Mouse (Mus musculus): ENCODE results near the gene Pms1. TPM values are rescaled to one million over a fixed set of nuclear protein-coding genes. Genes with fewer than 3 reads are reported as not detected.
A peak's percentile ranks its signal among the peaks of the same experiment; 100 is the strongest.
"Not testable (repeated sequence)": the region's sequence is repeated elsewhere in the genome, so short reads cannot be mapped to it uniquely, and the experiment has no call there.

Pms1 gene
- polyA plus RNA-seq (2015; fragmentation: Nextera tagmentation; extraction: Ambion mirVana): 7.4 TPM in 2 replicates

- Histone ChIP-seq H3K4me3 (replicated peaks) (peak within 1 kb of the TSS; percentile 79), H3K4me1 (replicated peaks) (peaks cover 14% of the 10 kb centered on the region), H3K9ac (peak within 1 kb of the TSS; percentile 79), H3K27ac (replicated peaks) (peak within 1 kb of the TSS; percentile 91), H3K4me2 (peak within 1 kb of the TSS; percentile 84), H3K27me3 (no peaks in the 10 kb centered on the region), H3K9me3 (replicated peaks) (no peaks in the 10 kb centered on the region), H3K36me3 (replicated peaks) (peaks cover 8% of the 10 kb centered on the region)
- peak; percentile 100 for ATAC-seq (ENCODE audit: insufficient read depth)
- whole genome bisulfite sequencing (ENCODE audit: insufficient replicate concordance): under 1% methylated on average over 66 of the region's 66 CpGs
These were observed at the start of gene Pms1, which contains the start of the genes Ormdl1 and Gm28778 for GRCm38 (mm10) chr1:53296581-53297383. Pms1 (minus strand) TSS chr1:53297018. Ormdl1 (plus strand) TSS chr1:53297095. Gm28778 (plus strand) TSS chr1:53297111.

DNA sequence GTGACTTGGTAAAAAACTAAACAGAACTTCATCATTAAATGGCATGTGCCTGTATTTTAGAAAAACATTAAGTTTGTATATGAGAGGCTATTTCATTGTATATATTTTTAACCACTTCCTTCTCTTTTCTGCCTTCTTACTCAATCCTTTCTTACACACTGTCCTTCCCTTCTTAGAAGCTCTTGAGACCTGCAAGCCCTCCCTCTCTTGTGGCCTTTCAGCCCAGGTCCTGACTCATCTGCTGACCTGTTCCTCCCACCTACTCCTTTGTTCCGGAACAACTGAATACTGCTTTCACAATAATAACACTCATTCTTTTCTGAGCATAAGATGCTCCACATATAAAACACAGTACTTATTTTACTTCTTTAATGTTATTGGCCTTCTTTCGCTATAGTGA is 44.3 kb upstream of the Pms1 start:
- Histone ChIP-seq H3K4me1 (replicated peaks) (peaks cover 16% of the 10 kb centered on the region), H3K4me2 (no peak overlapping the region), H3K36me3 (replicated peaks) (peaks cover 37% of the 10 kb centered on the region), H3K9me3 (replicated peaks) (no peaks in the 10 kb centered on the region), H3K27me3 (no peaks in the 10 kb centered on the region), H3K4me3 (replicated peaks) (no peak overlapping the region), H3K27ac (replicated peaks) (no peak overlapping the region), H3K9ac (no peak overlapping the region)
- no peak for ATAC-seq (ENCODE audit: insufficient read depth)
- 80% methylated on average over 2 of the region's 2 CpGs for WGBS (ENCODE audit: insufficient replicate concordance)

- H3K27me3 ChIP-seq; H3K4me2 ChIP-seq; H3K4me3 ChIP-seq (replicated peaks); H3K9me3 ChIP-seq (replicated peaks); H3K27ac ChIP-seq (replicated peaks); H3K9ac ChIP-seq: not testable (repeated sequence)
- Histone ChIP-seq H3K4me1 (replicated peaks) (peaks cover 30% of the 10 kb centered on the region), H3K36me3 (replicated peaks) (peaks cover 11% of the 10 kb centered on the region)
- ATAC-seq (ENCODE audit: insufficient read depth): peak; percentile 54; the same call in 1 of the 2 replicates
- WGBS (ENCODE audit: insufficient replicate concordance): 31% methylated on average over 2 of the region's 2 CpGs
These were observed 40.6 kb upstream of the Pms1 start for GRCm38 (mm10) chr1:53337403-53337802.

GRCm38 (mm10) chr1:53335465-53335864 is 38.6 kb upstream of the Pms1 start:
- Histone ChIP-seq H3K36me3 (replicated peaks) (no peaks in the 10 kb centered on the region), H3K4me1 (replicated peaks) (peaks cover 30% of the 10 kb centered on the region), H3K27ac (replicated peaks) (peak overlapping the region; percentile 45; the same call in 1 of the 2 replicates), H3K27me3 (no peaks in the 10 kb centered on the region), H3K4me2 (no peak overlapping the region; the same call in 1 of the 2 replicates), H3K4me3 (replicated peaks) (no peak overlapping the region), H3K9me3 (replicated peaks) (no peaks in the 10 kb centered on the region), H3K9ac (no peak overlapping the region)
- ATAC-seq (ENCODE audit: insufficient read depth): peak; percentile 79

- not testable (repeated sequence) for H3K9ac ChIP-seq; H3K4me3 ChIP-seq (replicated peaks); H3K36me3 ChIP-seq (replicated peaks); H3K4me2 ChIP-seq; H3K27me3 ChIP-seq; H3K9me3 ChIP-seq (replicated peaks); H3K27ac ChIP-seq (replicated peaks)
- peaks cover 28% of the 10 kb centered on the region for H3K4me1 ChIP-seq (replicated peaks)
- WGBS (ENCODE audit: insufficient replicate concordance): 31% methylated on average over 5 of the region's 5 CpGs
- ATAC-seq (ENCODE audit: insufficient read depth): peak; percentile 35; the same call in 1 of the 2 replicates
These were observed 36.7 kb upstream of the Pms1 start for GRCm38 (mm10) chr1:53333527-53333926.

DNA sequence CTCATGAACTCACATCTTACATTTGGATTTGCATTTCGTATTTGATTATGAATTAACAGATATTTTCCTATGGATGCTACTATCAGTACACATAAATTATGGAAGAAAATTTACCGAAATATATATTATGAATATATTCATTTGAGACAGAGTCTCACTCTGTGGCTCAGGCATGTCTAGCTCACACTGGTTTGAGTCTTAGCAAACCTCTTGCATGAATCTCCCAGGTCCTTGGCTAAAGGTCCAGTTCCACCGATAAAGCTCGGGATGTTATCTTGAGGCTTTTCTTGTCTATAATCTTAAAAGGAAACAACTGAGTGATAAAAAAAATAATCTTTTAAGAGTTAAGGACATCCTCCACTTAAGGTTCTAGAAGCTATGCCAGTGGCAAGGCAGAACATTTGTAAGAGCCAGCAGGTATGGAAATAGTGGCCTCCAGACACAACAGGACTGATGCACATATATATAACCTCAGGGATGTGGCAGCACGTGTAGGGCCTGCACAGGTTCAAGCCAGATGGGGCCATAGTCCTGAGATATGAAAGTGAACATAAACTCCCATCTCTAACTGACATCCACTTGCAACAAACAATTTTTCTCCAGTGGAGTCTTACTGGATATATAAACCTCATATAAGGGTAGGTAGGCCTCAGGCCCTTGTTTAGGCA is 28.1 kb upstream of the Pms1 start:
- 77% methylated on average over 5 of the region's 5 CpGs for WGBS (ENCODE audit: insufficient replicate concordance)
- Histone ChIP-seq H3K9me3 (replicated peaks) (no peaks in the 10 kb centered on the region), H3K27me3 (no peaks in the 10 kb centered on the region), H3K9ac (no peak overlapping the region), H3K4me1 (replicated peaks) (peaks cover 17% of the 10 kb centered on the region; the same call in 1 of the 2 replicates), H3K4me2 (no peak overlapping the region), H3K36me3 (replicated peaks) (peaks cover 15% of the 10 kb centered on the region), H3K4me3 (replicated peaks) (no peak overlapping the region), H3K27ac (replicated peaks) (no peak overlapping the region)
- no peak for ATAC-seq (ENCODE audit: insufficient read depth)

DNA sequence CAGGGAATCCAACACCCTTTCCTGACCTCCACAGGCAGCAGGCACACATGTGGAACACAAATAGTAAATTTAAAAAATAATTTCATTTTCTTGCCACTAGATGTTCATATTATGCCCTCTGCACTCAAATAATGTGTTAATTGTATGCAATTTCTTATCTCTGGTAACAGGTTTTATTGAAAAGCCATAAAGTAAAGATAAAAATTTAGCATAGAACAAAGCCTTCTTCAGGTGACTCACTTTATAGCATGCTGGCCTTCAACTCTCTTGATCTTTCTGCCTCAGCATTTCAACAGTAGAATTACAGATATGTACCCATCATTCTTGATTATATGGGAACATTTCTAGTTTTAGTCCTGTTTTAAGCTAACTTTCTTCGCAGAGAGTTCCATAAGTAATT is 27.5 kb upstream of the Pms1 start:
- Histone ChIP-seq H3K4me2 (no peak overlapping the region), H3K9me3 (replicated peaks) (no peaks in the 10 kb centered on the region), H3K4me3 (replicated peaks) (no peak overlapping the region), H3K36me3 (replicated peaks) (peaks cover 18% of the 10 kb centered on the region), H3K27ac (replicated peaks) (no peak overlapping the region), H3K27me3 (no peaks in the 10 kb centered on the region), H3K9ac (no peak overlapping the region), H3K4me1 (replicated peaks) (peaks cover 17% of the 10 kb centered on the region; the same call in 1 of the 2 replicates)
- 86% methylated on average over 1 of the region's 1 CpGs for WGBS (ENCODE audit: insufficient replicate concordance)
- no peak for ATAC-seq (ENCODE audit: insufficient read depth)

DNA sequence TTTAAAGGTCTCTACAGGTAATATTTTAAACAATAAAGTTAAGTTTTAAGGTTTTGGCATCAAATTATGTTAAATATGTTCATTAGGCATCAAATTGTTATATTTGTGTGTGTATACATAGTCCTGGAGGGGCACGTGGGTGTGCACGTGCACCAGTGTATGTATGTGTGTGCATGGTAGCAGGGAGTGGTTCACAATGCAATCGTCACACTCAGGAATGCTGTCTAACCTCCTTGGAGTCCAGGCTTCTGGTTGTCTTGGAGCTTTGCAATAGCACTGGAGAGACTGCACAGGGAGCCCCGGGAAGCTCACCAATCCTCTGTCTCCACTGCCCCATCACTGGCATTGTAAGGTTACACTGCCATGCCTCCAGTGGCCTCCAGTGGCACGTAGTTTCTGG is 26.4 kb upstream of the Pms1 start:
- no peak for ATAC-seq (ENCODE audit: insufficient read depth)
- H3K4me3 ChIP-seq (replicated peaks): no peak overlapping the region
- no peaks in the 10 kb centered on the region for H3K27me3 ChIP-seq
- no peak overlapping the region for H3K27ac ChIP-seq (replicated peaks)
- WGBS (ENCODE audit: insufficient replicate concordance): 86% methylated on average over 5 of the region's 5 CpGs
- no peak overlapping the region for H3K9ac ChIP-seq
- H3K9me3 ChIP-seq (replicated peaks): no peaks in the 10 kb centered on the region
- peaks cover 24% of the 10 kb centered on the region for H3K36me3 ChIP-seq (replicated peaks)
- H3K4me1 ChIP-seq (replicated peaks): peaks cover 17% of the 10 kb centered on the region; the same call in 1 of the 2 replicates
- H3K4me2 ChIP-seq: no peak overlapping the region

GRCm38 (mm10) chr1:53321662-53322344 is 25.0 kb upstream of the Pms1 start:
- Histone ChIP-seq H3K27me3 (no peaks in the 10 kb centered on the region), H3K4me2 (no peak overlapping the region), H3K4me3 (replicated peaks) (no peak overlapping the region), H3K9ac (no peak overlapping the region), H3K4me1 (replicated peaks) (peaks cover 17% of the 10 kb centered on the region; the same call in 1 of the 2 replicates), H3K27ac (replicated peaks) (no peak overlapping the region), H3K36me3 (replicated peaks) (peaks cover 35% of the 10 kb centered on the region), H3K9me3 (replicated peaks) (no peaks in the 10 kb centered on the region)
- ATAC-seq (ENCODE audit: insufficient read depth): no peak; the same call in 1 of the 2 replicates
- WGBS (ENCODE audit: insufficient replicate concordance): 73% methylated on average over 4 of the region's 4 CpGs

DNA sequence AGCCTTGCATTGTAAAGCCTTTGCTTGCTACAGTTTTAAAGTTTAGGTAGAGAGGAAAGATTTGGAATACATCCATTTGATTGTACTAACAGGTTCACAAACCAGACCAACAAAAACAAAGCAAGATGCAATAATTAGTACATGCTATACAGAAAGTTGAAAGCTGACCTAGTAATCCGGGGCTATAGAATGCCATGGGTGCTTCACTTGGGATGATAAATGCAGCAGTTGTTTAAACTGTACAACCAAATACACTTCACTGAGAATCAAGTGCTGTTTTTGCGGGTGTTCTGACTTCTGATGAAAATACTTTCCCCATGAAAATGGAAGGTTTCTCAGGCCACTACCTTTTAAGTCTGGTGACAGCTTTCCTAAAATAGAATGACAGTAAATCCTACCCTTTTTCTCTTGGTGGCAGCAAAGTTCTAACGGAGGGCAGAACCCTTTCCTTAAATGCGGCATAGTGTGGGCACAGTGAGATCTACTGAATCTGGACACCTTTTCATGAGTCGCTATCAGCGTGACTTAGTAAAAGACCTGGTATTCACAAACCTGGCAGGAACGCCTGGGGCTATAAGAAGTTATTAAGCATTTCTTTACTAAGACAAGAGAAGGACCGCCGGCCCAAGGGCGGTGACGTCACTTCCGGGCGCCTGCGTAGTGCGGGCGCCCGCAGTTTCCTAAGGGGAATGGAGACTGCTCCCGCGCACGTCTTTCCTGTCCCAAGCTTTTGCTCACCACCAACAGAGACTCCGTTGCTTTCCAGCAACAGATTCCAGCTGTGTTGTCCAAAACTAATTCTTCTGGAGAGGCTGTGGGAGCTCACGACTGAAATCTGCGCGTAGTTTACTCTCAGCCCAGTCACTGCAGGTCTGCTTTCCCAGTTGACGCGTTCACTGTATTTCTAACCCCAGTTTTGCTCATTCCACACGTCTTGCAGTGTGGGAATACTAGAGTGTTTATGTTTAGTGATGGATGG is 16.5 kb upstream of the Pms1 start, which contains the start of gene Osgepl1:
Gene Osgepl1 (plus strand): TSS at position 636 of the 979 bp plus-strand sequence.
- Histone ChIP-seq H3K9ac (peak within 1 kb of the TSS; percentile 75), H3K27ac (replicated peaks) (peak within 1 kb of the TSS; percentile 85), H3K4me2 (peak within 1 kb of the TSS; percentile 69), H3K9me3 (replicated peaks) (no peaks in the 10 kb centered on the region), H3K4me1 (replicated peaks) (peaks cover 10% of the 10 kb centered on the region; the same call in 1 of the 2 replicates), H3K4me3 (replicated peaks) (peak within 1 kb of the TSS; percentile 72), H3K36me3 (replicated peaks) (peaks cover 35% of the 10 kb centered on the region), H3K27me3 (no peaks in the 10 kb centered on the region)
- WGBS (ENCODE audit: insufficient replicate concordance): 2% methylated on average over 27 of the region's 27 CpGs
- ATAC-seq (ENCODE audit: insufficient read depth): peak; percentile 96

Measured in liver, embryonic 15.5 days (tissue).